Mouse (Mus musculus): ENCODE measurements around the gene CN725425.

- TF ChIP-seq GATA1 (IDR thresholded peaks at IDR 0.05; ENCODE audit: borderline replicate concordance, low read length) (no peak), FLI1 (IDR thresholded peaks at IDR 0.05; ENCODE audit: low read length) (no peak)
Measured at GRCm38 (mm10) chr15:91282822-91283221, 83.5 kb downstream of the CN725425 start.

All from megakaryocyte, embryonic 14.5 days (primary cell).